Mouse (Mus musculus) forebrain, embryonic 13.5 days (tissue): ENCODE data around the gene Atp5l. TPM values are rescaled to one million over a fixed set of nuclear protein-coding genes. Genes with fewer than 3 reads are reported as not detected.

ENCODE experiments used
- ATAC-seq: fragments of 200-750 bp; cut with Nextera tagmentation; 2 replicates; pipeline ENCODE4 v1.8.0; 2017
- H3K27ac ChIP-seq: fragments of 300-500 bp; sonication (generic); 2 replicates; pipeline ENCODE4 v1.5.1; 2015; ENCODE audit warnings: inconsistent platforms, mild to moderate bottlenecking, moderate library complexity
- H3K27me3 ChIP-seq: fragments of 300-500 bp; sonication (generic); 2 replicates; pipeline ENCODE4 v1.6.1; 2015; ENCODE audit warnings: mild to moderate bottlenecking, inconsistent platforms
- H3K36me3 ChIP-seq: fragments of 300-500 bp; sonication (generic); 2 replicates; pipeline ENCODE4 v1.6.1; 2015; ENCODE audit warnings: mild to moderate bottlenecking, inconsistent platforms; ENCODE audit not compliant: poor library complexity, severe bottlenecking
- H3K4me1 ChIP-seq: fragments of 300-500 bp; sonication (generic); 2 replicates; pipeline ENCODE4 v1.6.1; 2015; ENCODE audit warnings: inconsistent platforms
- H3K4me2 ChIP-seq: fragments of 300-500 bp; sonication (generic); 2 replicates; pipeline ENCODE4 v1.6.1; 2015; ENCODE audit warnings: inconsistent platforms, mild to moderate bottlenecking, moderate library complexity
- H3K4me3 ChIP-seq: fragments of 300-500 bp; sonication (generic); 2 replicates; pipeline ENCODE4 v1.5.1; 2015; ENCODE audit warnings: mild to moderate bottlenecking, inconsistent platforms
- H3K9ac ChIP-seq: fragments of 300-500 bp; sonication (generic); 2 replicates; pipeline ENCODE4 v1.6.1; 2015; ENCODE audit warnings: mild to moderate bottlenecking, inconsistent platforms
- H3K9me3 ChIP-seq: fragments of 300-500 bp; sonication (generic); replicated peaks from 2 replicates; pipeline ENCODE4 v1.6.1; 2016; ENCODE audit warnings: inconsistent platforms
- WGBS: fragments of 180-500 bp; shearing (Covaris S2); methylation state at CpG from one replicate; pipeline ENCODE4 v1.1.7; 2015; 5-methylcytosine and 5-hydroxymethylcytosine counted together
- polyA plus RNA-seq: library from polyadenylated mRNA; unstranded; fragments of >200 nt; fragmentation: Nextera tagmentation; extraction: Ambion mirVana; gene quantifications from 2 replicates; pipeline ENCODE4 v1.2.1, GENCODE M21; 2015

The Atp5l gene
- polyA plus RNA-seq, 1 experiment from 2014 or later, result 836 TPM

- H3K36me3 ChIP-seq, result peaks cover 16% of the 10 kb centered on the region; the same call in 1 of the 2 replicates
- H3K4me3 ChIP-seq, result 0 out of 2 replicates have a peak overlapping the region, but pooled peaks have one; percentile 6
- no peaks in the 10 kb centered on the region for H3K27me3 ChIP-seq
- peak overlapping the region; percentile 47; the same call in 1 of the 2 replicates for H3K9ac ChIP-seq
- 23% methylated on average over 7 of the region's 7 CpGs for WGBS
- H3K4me2 ChIP-seq, result peak overlapping the region; percentile 44
- peaks cover 81% of the 10 kb centered on the region for H3K4me1 ChIP-seq
- H3K9me3 ChIP-seq, result no peaks in the 10 kb centered on the region
- peak; percentile 44; the same call in 1 of the 2 replicates for ATAC-seq
- peak overlapping the region; percentile 54 for H3K27ac ChIP-seq
These were observed 45.1 kb downstream of the Atp5l start for GRCm38 (mm10) chr9:44875476-44875875.

- ATAC-seq, result no peak
- Histone ChIP-seq H3K36me3 (peaks cover 21% of the 10 kb centered on the region; the same call in 1 of the 2 replicates), H3K4me3 (no peak overlapping the region), H3K27ac (no peak overlapping the region), H3K9me3 (no peaks in the 10 kb centered on the region), H3K4me2 (no peak overlapping the region), H3K27me3 (no peaks in the 10 kb centered on the region), H3K4me1 (peaks cover 80% of the 10 kb centered on the region), H3K9ac (no peak overlapping the region)
These were observed 46.3 kb downstream of the Atp5l start for GRCm38 (mm10) chr9:44874198-44874597.

DNA sequence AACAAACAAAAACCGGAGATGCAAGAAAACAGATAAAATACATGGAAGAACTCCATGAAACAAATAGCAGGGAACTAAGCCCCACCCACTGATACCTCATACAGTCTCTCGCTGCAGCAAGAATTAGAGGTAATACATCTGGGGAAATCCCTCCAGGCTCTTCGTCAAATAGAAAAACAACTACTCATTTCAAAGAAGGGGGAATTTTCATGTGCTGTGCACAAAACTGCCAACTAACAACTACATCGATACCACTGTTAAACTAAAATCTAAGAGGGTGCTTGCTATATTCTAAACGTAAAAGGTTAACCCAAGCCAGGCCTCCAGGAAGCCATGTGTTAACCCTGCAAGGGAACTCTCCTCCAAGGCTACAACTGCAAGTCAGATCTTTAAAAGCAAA is 46.9 kb downstream of the Atp5l start:
- Histone ChIP-seq H3K4me2 (no peak overlapping the region), H3K4me3 (no peak overlapping the region), H3K36me3 (peaks cover 21% of the 10 kb centered on the region), H3K9me3 (no peaks in the 10 kb centered on the region), H3K27ac (no peak overlapping the region), H3K27me3 (no peaks in the 10 kb centered on the region), H3K9ac (no peak overlapping the region), H3K4me1 (peaks cover 75% of the 10 kb centered on the region)
- WGBS, result 74% methylated on average over 5 of the region's 5 CpGs
- ATAC-seq, result no peak

- no peak overlapping the region for H3K4me2 ChIP-seq
- peaks cover 56% of the 10 kb centered on the region for H3K4me1 ChIP-seq
- no peaks in the 10 kb centered on the region for H3K27me3 ChIP-seq
- peaks cover 37% of the 10 kb centered on the region for H3K36me3 ChIP-seq
- no peak overlapping the region for H3K4me3 ChIP-seq
- 87% methylated on average over 13 of the region's 13 CpGs for WGBS
- H3K27ac ChIP-seq, result no peak overlapping the region
- no peak for ATAC-seq
- no peak overlapping the region for H3K9ac ChIP-seq
- no peaks in the 10 kb centered on the region for H3K9me3 ChIP-seq
These were observed 52.0 kb downstream of the Atp5l start for GRCm38 (mm10) chr9:44868336-44869094.

- H3K27me3 ChIP-seq, result no peaks in the 10 kb centered on the region
- H3K4me1 ChIP-seq, result peaks cover 47% of the 10 kb centered on the region
- no peaks in the 10 kb centered on the region for H3K9me3 ChIP-seq
- no peak overlapping the region for H3K27ac ChIP-seq
- H3K9ac ChIP-seq, result no peak overlapping the region
- no peak for ATAC-seq
- no peak overlapping the region for H3K4me2 ChIP-seq
- H3K36me3 ChIP-seq, result peaks cover 40% of the 10 kb centered on the region
- 93% methylated on average over 3 of the region's 3 CpGs for WGBS
- H3K4me3 ChIP-seq, result no peak overlapping the region
These were observed 52.9 kb downstream of the Atp5l start for GRCm38 (mm10) chr9:44867664-44868063.

DNA sequence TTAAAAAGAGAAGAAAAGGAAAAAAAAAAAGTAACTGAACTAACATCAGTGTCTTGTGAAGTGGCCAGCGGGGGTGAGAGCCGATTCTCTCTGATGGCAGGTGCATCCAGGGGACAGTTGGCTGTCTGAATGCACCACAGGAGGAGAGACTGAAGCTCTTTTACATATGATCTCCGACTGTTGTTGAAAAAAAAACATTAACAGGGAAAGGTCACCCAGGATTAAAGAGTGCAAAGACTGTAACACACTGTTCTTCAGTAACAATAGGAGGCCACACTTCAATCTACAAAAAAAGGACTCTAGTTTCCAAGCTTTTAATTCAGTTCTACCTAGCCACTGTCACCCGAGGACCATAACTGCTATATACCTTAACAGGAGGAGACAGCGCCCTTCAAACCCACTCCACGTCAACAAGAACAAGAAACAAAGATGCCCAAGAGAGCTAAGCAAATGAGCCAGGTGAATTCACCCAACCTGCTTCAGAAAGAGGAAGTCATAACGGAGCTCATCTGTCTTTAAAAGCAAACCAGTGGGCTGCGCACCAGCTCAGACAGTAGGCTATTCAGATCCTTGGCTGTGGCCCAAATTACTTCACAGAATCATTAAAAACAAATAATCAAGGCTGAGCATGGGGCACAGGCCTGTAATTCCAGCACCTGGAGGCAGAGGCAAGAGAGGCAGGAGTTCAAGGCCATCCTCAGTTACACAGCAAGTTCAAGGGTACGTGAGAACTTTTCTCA is 53.9 kb downstream of the Atp5l start:
- Histone ChIP-seq H3K36me3 (peaks cover 44% of the 10 kb centered on the region), H3K9me3 (no peaks in the 10 kb centered on the region), H3K9ac (no peak overlapping the region), H3K4me1 (peaks cover 43% of the 10 kb centered on the region), H3K4me2 (no peak overlapping the region), H3K27me3 (no peaks in the 10 kb centered on the region), H3K27ac (0 out of 2 replicates have a peak overlapping the region, but pooled peaks have one; percentile 12), H3K4me3 (no peak overlapping the region)
- ATAC-seq, result no peak
- WGBS, result 39% methylated on average over 9 of the region's 9 CpGs

Other genes starting within 250 kb of the Atp5l start
- not detected in 2 replicates for gene Treh, start 247.5 kb downstream of the Atp5l start, polyA plus RNA-seq
- gene Phldb1, start 185.5 kb downstream of the Atp5l start, polyA plus RNA-seq, result 36.4 and 40.9 TPM in 2 replicates
- gene Arcn1, start 152.9 kb downstream of the Atp5l start, polyA plus RNA-seq, result 132 and 137 TPM in 2 replicates
- gene Ift46, start 152.8 kb downstream of the Atp5l start, polyA plus RNA-seq, result 154 and 164 TPM in 2 replicates
- gene Tmem25, start 121.4 kb downstream of the Atp5l start, polyA plus RNA-seq, result 3.9 and 4.8 TPM in 2 replicates
- 0.60 TPM in 1 of 2 replicates, not detected in the other for gene Ttc36, start 117.7 kb downstream of the Atp5l start, polyA plus RNA-seq
- gene Kmt2a, start 39.4 kb downstream of the Atp5l start, polyA plus RNA-seq, result 22.7 and 23.3 TPM in 2 replicates
- 31.9 and 32.0 TPM in 2 replicates for gene Ube4a, start 44.9 kb upstream of the Atp5l start, polyA plus RNA-seq
- not detected in 2 replicates for gene Cd3g, start 59.7 kb upstream of the Atp5l start, polyA plus RNA-seq
- gene Cd3d, start 61.0 kb upstream of the Atp5l start, polyA plus RNA-seq, result not detected in 2 replicates
- gene Cd3e, start 88.9 kb upstream of the Atp5l start, polyA plus RNA-seq, result not detected in 2 replicates
- gene Mpzl2, start 119.1 kb upstream of the Atp5l start, polyA plus RNA-seq, result 0.11 TPM in 1 of 2 replicates, not detected in the other
- gene Mpzl3, start 134.4 kb upstream of the Atp5l start, polyA plus RNA-seq, result 1.3 and 1.9 TPM in 2 replicates
- gene Jaml, start 158.4 kb upstream of the Atp5l start, polyA plus RNA-seq, result not detected in 2 replicates
- gene Scn2b, start 197.0 kb upstream of the Atp5l start, polyA plus RNA-seq, result 3.4 and 3.8 TPM in 2 replicates
- 0.18 and 0.21 TPM in 2 replicates for gene Scn4b, start 217.7 kb upstream of the Atp5l start, polyA plus RNA-seq